Mouse (Mus musculus) limb, embryonic 10.5 days (tissue): ENCODE data around the gene Gsk3b. TPM values are rescaled to one million over a fixed set of nuclear protein-coding genes. Genes with fewer than 3 reads are reported as not detected.

Source experiments
- DNase-seq: peaks from one replicate; pipeline ENCODE4 v3.0.0-alpha.2; 2017; ENCODE audit warnings: low spot score
- H3K27ac ChIP-seq: fragments of 300-500 bp; sonication (generic); 2 replicates; pipeline ENCODE4 v1.5.1; 2016; ENCODE audit warnings: mild to moderate bottlenecking
- H3K27me3 ChIP-seq: fragments of 300-500 bp; sonication (generic); 2 replicates; pipeline ENCODE4 v1.6.1; 2016; ENCODE audit warnings: low read depth, mild to moderate bottlenecking; ENCODE audit not compliant: poor library complexity, severe bottlenecking
- H3K36me3 ChIP-seq: fragments of 300-500 bp; sonication (generic); 2 replicates; pipeline ENCODE4 v1.6.1; 2016; ENCODE audit warnings: mild to moderate bottlenecking, moderate library complexity
- H3K4me1 ChIP-seq: fragments of 300-500 bp; sonication (generic); 2 replicates; pipeline ENCODE4 v1.6.1; 2016
- H3K4me3 ChIP-seq: fragments of 300-500 bp; sonication (generic); 2 replicates; pipeline ENCODE4 v1.5.1; 2016; ENCODE audit warnings: mild to moderate bottlenecking, moderate library complexity
- H3K9me3 ChIP-seq: fragments of 300-500 bp; sonication (generic); replicated peaks from 2 replicates; pipeline ENCODE4 v1.6.1; 2016; ENCODE audit warnings: mild to moderate bottlenecking
- WGBS: fragments of 180-500 bp; shearing (Covaris S2); methylation state at CpG from one replicate; pipeline ENCODE4 v1.1.7; 2016; 5-methylcytosine and 5-hydroxymethylcytosine counted together
- polyA plus RNA-seq: library from polyadenylated mRNA; unstranded; fragments of >200 nt; fragmentation: Nextera tagmentation; extraction: Ambion mirVana; gene quantifications from 2 replicates; pipeline ENCODE4 v1.2.1, GENCODE M21; 2016

Gene Gsk3b
- polyA plus RNA-seq, 1 experiment from 2014 or later = 59.4 TPM

GRCm38 (mm10) chr16:38239729-38240128, 150.9 kb downstream of the Gsk3b start:
- Histone ChIP-seq H3K9me3 (no peaks in the 10 kb centered on the region), H3K27me3 (no peaks in the 10 kb centered on the region), H3K4me3 (no peak overlapping the region), H3K4me1 (no peaks in the 10 kb centered on the region), H3K36me3 (peaks cover 48% of the 10 kb centered on the region), H3K27ac (no peak overlapping the region)
- WGBS = 85% methylated on average over 5 of the region's 5 CpGs
- DNase-seq = no peak

GRCm38 (mm10) chr16:38240167-38240566, 151.4 kb downstream of the Gsk3b start:
- no peaks in the 10 kb centered on the region for H3K27me3 ChIP-seq
- DNase-seq = no peak
- no peaks in the 10 kb centered on the region for H3K9me3 ChIP-seq
- H3K36me3 ChIP-seq = peaks cover 48% of the 10 kb centered on the region
- H3K27ac ChIP-seq = no peak overlapping the region
- 95% methylated on average over 10 of the region's 10 CpGs for WGBS
- H3K4me1 ChIP-seq = no peaks in the 10 kb centered on the region
- H3K4me3 ChIP-seq = no peak overlapping the region

GRCm38 (mm10) chr16:38244111-38244510, 155.3 kb downstream of the Gsk3b start:
- H3K36me3 ChIP-seq = peaks cover 35% of the 10 kb centered on the region
- WGBS = 94% methylated on average over 6 of the region's 6 CpGs
- no peak overlapping the region for H3K4me3 ChIP-seq
- H3K27me3 ChIP-seq = no peaks in the 10 kb centered on the region
- no peaks in the 10 kb centered on the region for H3K9me3 ChIP-seq
- H3K27ac ChIP-seq = no peak overlapping the region
- no peak for DNase-seq
- peaks cover 14% of the 10 kb centered on the region for H3K4me1 ChIP-seq

- H3K9me3 ChIP-seq = no peaks in the 10 kb centered on the region
- DNase-seq = no peak
- WGBS = 65% methylated on average over 2 of the region's 2 CpGs
- H3K27ac ChIP-seq = no peak overlapping the region
- H3K4me1 ChIP-seq = peaks cover 17% of the 10 kb centered on the region
- peaks cover 26% of the 10 kb centered on the region for H3K36me3 ChIP-seq
- no peaks in the 10 kb centered on the region for H3K27me3 ChIP-seq
- H3K4me3 ChIP-seq = no peak overlapping the region
These were observed 156.6 kb downstream of the Gsk3b start for GRCm38 (mm10) chr16:38245379-38245778.

GRCm38 (mm10) chr16:38245849-38246585, 157.2 kb downstream of the Gsk3b start:
- H3K4me3 ChIP-seq = no peak overlapping the region
- no peak for DNase-seq
- 80% methylated on average over 5 of the region's 5 CpGs for WGBS
- H3K27ac ChIP-seq = no peak overlapping the region
- H3K27me3 ChIP-seq = no peaks in the 10 kb centered on the region
- H3K36me3 ChIP-seq = peaks cover 21% of the 10 kb centered on the region
- H3K9me3 ChIP-seq = no peaks in the 10 kb centered on the region
- H3K4me1 ChIP-seq = peaks cover 17% of the 10 kb centered on the region

- H3K27ac ChIP-seq = peak overlapping the region; percentile 19; the same call in 1 of the 2 replicates
- DNase-seq = peak; percentile 55
- H3K36me3 ChIP-seq = peaks cover 4% of the 10 kb centered on the region; the same call in 1 of the 2 replicates
- H3K4me1 ChIP-seq = peaks cover 17% of the 10 kb centered on the region
- H3K4me3 ChIP-seq = no peak overlapping the region
- H3K27me3 ChIP-seq = no peaks in the 10 kb centered on the region
- 51% methylated on average over 13 of the region's 13 CpGs for WGBS
- H3K9me3 ChIP-seq = no peaks in the 10 kb centered on the region
These were observed 159.6 kb downstream of the Gsk3b start for GRCm38 (mm10) chr16:38248331-38248961.

GRCm38 (mm10) chr16:38250467-38250866, 161.7 kb downstream of the Gsk3b start:
- Histone ChIP-seq H3K27me3 (no peaks in the 10 kb centered on the region), H3K4me3 (no peak overlapping the region), H3K36me3 (no peaks in the 10 kb centered on the region), H3K4me1 (peaks cover 15% of the 10 kb centered on the region), H3K27ac (no peak overlapping the region), H3K9me3 (no peaks in the 10 kb centered on the region)
- no peak for DNase-seq
- 92% methylated on average over 6 of the region's 6 CpGs for WGBS

- no peaks in the 10 kb centered on the region for H3K36me3 ChIP-seq
- H3K4me3 ChIP-seq = no peak overlapping the region
- no peak overlapping the region for H3K27ac ChIP-seq
- no peaks in the 10 kb centered on the region for H3K9me3 ChIP-seq
- no peak for DNase-seq
- H3K27me3 ChIP-seq = no peaks in the 10 kb centered on the region
- WGBS = 80% methylated on average over 14 of the region's 14 CpGs
- H3K4me1 ChIP-seq = peaks cover 4% of the 10 kb centered on the region
These were observed 165.2 kb downstream of the Gsk3b start for GRCm38 (mm10) chr16:38254001-38254400.

GRCm38 (mm10) chr16:38255107-38255506, 166.3 kb downstream of the Gsk3b start:
- no peak overlapping the region for H3K4me3 ChIP-seq
- H3K4me1 ChIP-seq = no peaks in the 10 kb centered on the region
- no peaks in the 10 kb centered on the region for H3K9me3 ChIP-seq
- no peak overlapping the region for H3K27ac ChIP-seq
- WGBS = 82% methylated on average over 4 of the region's 4 CpGs
- DNase-seq = no peak
- no peaks in the 10 kb centered on the region for H3K36me3 ChIP-seq
- no peaks in the 10 kb centered on the region for H3K27me3 ChIP-seq

- H3K4me3 ChIP-seq = no peak overlapping the region
- H3K27ac ChIP-seq = no peak overlapping the region
- 92% methylated on average over 9 of the region's 9 CpGs for WGBS
These were observed 167.1 kb downstream of the Gsk3b start for GRCm38 (mm10) chr16:38255927-38256326.

GRCm38 (mm10) chr16:38271601-38272000, 182.8 kb downstream of the Gsk3b start:
- no peak overlapping the region for H3K27ac ChIP-seq

More at GRCm38 (mm10) chr16:38255927-38256326, 167.1 kb downstream of the Gsk3b start:
- H3K9me3 ChIP-seq = no peaks in the 10 kb centered on the region
- H3K4me1 ChIP-seq = no peaks in the 10 kb centered on the region
- no peaks in the 10 kb centered on the region for H3K36me3 ChIP-seq
- no peaks in the 10 kb centered on the region for H3K27me3 ChIP-seq
- no peak for DNase-seq

GRCm38 (mm10) chr16:38272483-38272882, 183.7 kb downstream of the Gsk3b start:
- no peaks in the 10 kb centered on the region for H3K36me3 ChIP-seq
- WGBS = 87% methylated on average over 5 of the region's 5 CpGs
- H3K4me1 ChIP-seq = no peaks in the 10 kb centered on the region
- no peak overlapping the region for H3K27ac ChIP-seq
- no peaks in the 10 kb centered on the region for H3K9me3 ChIP-seq
- DNase-seq = no peak
- H3K27me3 ChIP-seq = no peaks in the 10 kb centered on the region
- no peak overlapping the region for H3K4me3 ChIP-seq

More at GRCm38 (mm10) chr16:38271601-38272000, 182.8 kb downstream of the Gsk3b start:
- Histone ChIP-seq H3K36me3 (no peaks in the 10 kb centered on the region), H3K9me3 (no peaks in the 10 kb centered on the region), H3K27me3 (no peaks in the 10 kb centered on the region), H3K4me3 (no peak overlapping the region), H3K4me1 (no peaks in the 10 kb centered on the region)
- WGBS = 66% methylated on average over 3 of the region's 3 CpGs
- DNase-seq = no peak

GRCm38 (mm10) chr16:38274737-38275136, 185.9 kb downstream of the Gsk3b start:
- WGBS = 83% methylated on average over 2 of the region's 2 CpGs

More at GRCm38 (mm10) chr16:38274737-38275136, 185.9 kb downstream of the Gsk3b start:
- H3K4me3 ChIP-seq = no peak overlapping the region
- H3K4me1 ChIP-seq = no peaks in the 10 kb centered on the region
- no peaks in the 10 kb centered on the region for H3K27me3 ChIP-seq
- no peaks in the 10 kb centered on the region for H3K9me3 ChIP-seq
- H3K36me3 ChIP-seq = no peaks in the 10 kb centered on the region
- DNase-seq = no peak
- H3K27ac ChIP-seq = no peak overlapping the region
